Mouse (Mus musculus): ENCODE results near the gene Lonp1. TPM values are rescaled to one million over a fixed set of nuclear protein-coding genes. Genes with fewer than 3 reads are reported as not detected.
"Not testable (repeated sequence)": the region's sequence is repeated elsewhere in the genome, so short reads cannot be mapped to it uniquely, and the experiment has no call there.

Lonp1 gene
- total RNA-seq (2021): 100 to 1,000 TPM; 118 to 124 TPM

GRCm38 (mm10) chr17:56626754-56627470 lies at the start of gene Lonp1:
TSS of gene Lonp1 (minus strand) at chr17:56626887.
- peak; percentile 93 to 94 for DNase-seq
- intact Hi-C loops (cut with DNase I): loop anchor here (5.0 kb wide), 3 partner anchors 40 to 205 kb away; partner anchors contain the start of genes Ndufa11, Rfx2 and Vmac

GRCm38 (mm10) chr17:56673647-56674416 lies 47.1 kb upstream of the Lonp1 start:
- peak in 1 of 2 experiments; percentile 20 for DNase-seq

GRCm38 (mm10) chr17:56672941-56673646 lies 46.4 kb upstream of the Lonp1 start, which contains the start of gene Ranbp3:
TSS of gene Ranbp3 (plus strand) at chr17:56673294.
- peak; percentile 98 for DNase-seq
- intact Hi-C loops (cut with DNase I): no loop called here

More at GRCm38 (mm10) chr17:56673647-56674416, 47.1 kb upstream of the Lonp1 start:
- intact Hi-C loops (cut with DNase I): no loop called here

GRCm38 (mm10) chr17:56669766-56670165 lies 43.1 kb upstream of the Lonp1 start:
- DNase-seq: no peak
- intact Hi-C loops (cut with DNase I): loop anchor here (2.0 to 5.0 kb wide), 3 partner anchors 42 to 313 kb away; partner anchors contain the start of genes Catsperd and Lonp1

- intact Hi-C loops (cut with DNase I): loop anchor here (1.0 to 5.0 kb wide), 4 partner anchors 41 to 312 kb away; partner anchors contain the start of genes Catsperd, Lonp1 and Rpl36
Observed at GRCm38 (mm10) chr17:56668384-56669144, 41.9 kb upstream of the Lonp1 start.

GRCm38 (mm10) chr17:56667591-56667990 lies 40.9 kb upstream of the Lonp1 start:
- intact Hi-C loops (cut with DNase I): loop anchor here (5.0 kb wide), 1 partner anchor 40 kb away; the partner anchor contains the start of genes Catsperd and Lonp1
- no peak for DNase-seq

More at GRCm38 (mm10) chr17:56668384-56669144, 41.9 kb upstream of the Lonp1 start:
- peak; percentile 86 to 91 for DNase-seq

- intact Hi-C loops (cut with DNase I): loop anchor here (5.0 kb wide), 1 partner anchor 39 kb away; the partner anchor contains the start of genes Catsperd and Lonp1
- DNase-seq: no peak
Observed at GRCm38 (mm10) chr17:56666384-56666783, 39.7 kb upstream of the Lonp1 start.

- intact Hi-C loops (cut with DNase I): no loop called here
Observed at GRCm38 (mm10) chr17:56664333-56664732, 37.6 kb upstream of the Lonp1 start.

GRCm38 (mm10) chr17:56663659-56664058 lies 37.0 kb upstream of the Lonp1 start:
- DNase-seq: no peak
- intact Hi-C loops (cut with DNase I): no loop called here

More at GRCm38 (mm10) chr17:56664333-56664732, 37.6 kb upstream of the Lonp1 start:
- DNase-seq: no peak

GRCm38 (mm10) chr17:56656171-56656570 lies 29.5 kb upstream of the Lonp1 start:
- DNase-seq: no peak
- intact Hi-C loops (cut with DNase I): no loop called here

GRCm38 (mm10) chr17:56655311-56655710 lies 28.6 kb upstream of the Lonp1 start:
- intact Hi-C loops (cut with DNase I): no loop called here
- DNase-seq: no peak

- no peak for DNase-seq
- intact Hi-C loops (cut with DNase I): no loop called here
Observed at GRCm38 (mm10) chr17:56654771-56655170, 28.1 kb upstream of the Lonp1 start.

GRCm38 (mm10) chr17:56651801-56652200 lies 25.1 kb upstream of the Lonp1 start:
- DNase-seq: no peak
- intact Hi-C loops (cut with DNase I): no loop called here

- DNase-seq: no peak
- intact Hi-C loops (cut with DNase I): no loop called here
Observed at GRCm38 (mm10) chr17:56647546-56647945, 20.9 kb upstream of the Lonp1 start.

GRCm38 (mm10) chr17:56643237-56643636 lies 16.6 kb upstream of the Lonp1 start:
- intact Hi-C loops (cut with DNase I): no loop called here
- DNase-seq: no peak

- DNase-seq: no peak
- intact Hi-C loops (cut with DNase I): no loop called here
Observed at GRCm38 (mm10) chr17:56634023-56634422, 7.3 kb upstream of the Lonp1 start.

- intact Hi-C loops (cut with DNase I): no loop called here
- no peak for DNase-seq
Observed at GRCm38 (mm10) chr17:56631807-56632206, 5.1 kb upstream of the Lonp1 start.

GRCm38 (mm10) chr17:56629800-56630781 lies 3.4 kb upstream of the Lonp1 start:
- intact Hi-C loops (cut with DNase I): loop anchor here (5.0 kb wide), 3 partner anchors 37 to 202 kb away; partner anchors contain the start of genes Ndufa11, Rfx2 and Vmac
- not testable (repeated sequence) for DNase-seq
